Mouse (Mus musculus) forebrain, embryonic 12.5 days (tissue): ENCODE results near the gene Celf2. TPM values are rescaled to one million over a fixed set of nuclear protein-coding genes. Genes with fewer than 3 reads are reported as not detected.

Source experiments
- ATAC-seq: fragments of 200-750 bp; cut with Nextera tagmentation; 2 replicates; pipeline ENCODE4 v1.8.0; 2017; ENCODE audit warnings: moderate TSS enrichment; ENCODE audit not compliant: low FRiP score
- H3K27ac ChIP-seq: fragments of 300-500 bp; sonication (generic); 2 replicates; pipeline ENCODE4 v1.5.1; 2016; ENCODE audit warnings: mild to moderate bottlenecking
- H3K27me3 ChIP-seq: fragments of 300-500 bp; sonication (generic); 2 replicates; pipeline ENCODE4 v1.6.1; 2016; ENCODE audit warnings: mild to moderate bottlenecking
- H3K36me3 ChIP-seq: fragments of 300-500 bp; sonication (generic); replicated peaks from 2 replicates; pipeline ENCODE4 v1.6.1; 2016; ENCODE audit warnings: mild to moderate bottlenecking
- H3K4me1 ChIP-seq: fragments of 300-500 bp; sonication (generic); 2 replicates; pipeline ENCODE4 v1.6.1; 2016
- H3K4me2 ChIP-seq: fragments of 300-500 bp; sonication (generic); 2 replicates; pipeline ENCODE4 v1.6.1; 2016; ENCODE audit warnings: mild to moderate bottlenecking, moderate library complexity
- H3K4me3 ChIP-seq: fragments of 300-500 bp; sonication (generic); replicated peaks from 2 replicates; pipeline ENCODE4 v1.5.1; 2016; ENCODE audit warnings: mild to moderate bottlenecking
- H3K9ac ChIP-seq: fragments of 300-500 bp; sonication (generic); 2 replicates; pipeline ENCODE4 v1.6.1; 2016; ENCODE audit warnings: mild to moderate bottlenecking
- H3K9me3 ChIP-seq: fragments of 300-500 bp; sonication (generic); 2 replicates; pipeline ENCODE4 v1.6.1; 2016
- WGBS: fragments of 180-500 bp; shearing (Covaris S2); methylation state at CpG from one replicate; pipeline ENCODE4 v1.1.7; 2016; 5-methylcytosine and 5-hydroxymethylcytosine counted together
- polyA plus RNA-seq: library from polyadenylated mRNA; unstranded; fragments of >200 nt; fragmentation: Nextera tagmentation; extraction: Ambion mirVana; gene quantifications from 2 replicates; pipeline ENCODE4 v1.2.1, GENCODE M21; 2016

The Celf2 gene
- polyA plus RNA-seq, 1 experiment from 2014 or later: 167 TPM

DNA sequence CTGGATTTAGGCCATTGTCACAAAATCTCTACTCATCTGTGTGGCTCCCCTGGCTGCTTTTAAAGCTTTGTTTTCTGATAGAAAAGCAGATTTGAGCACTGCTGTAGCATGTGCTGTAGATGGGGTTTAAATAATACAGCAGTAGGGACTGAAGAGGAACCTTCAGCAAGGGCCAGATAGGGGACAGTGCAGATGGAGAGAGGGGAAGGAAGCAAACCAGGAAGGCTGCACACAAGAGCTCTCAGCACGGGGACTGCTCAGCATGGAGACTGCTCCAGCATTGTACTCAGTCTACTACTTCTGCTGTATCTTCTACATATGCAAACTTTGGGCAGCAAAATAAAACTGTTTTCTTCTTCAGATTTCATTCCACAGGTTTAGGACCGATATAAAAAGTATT, 687.8 kb downstream of the Celf2 start:
- Histone ChIP-seq H3K27ac (no peak overlapping the region), H3K4me1 (peaks cover 17% of the 10 kb centered on the region), H3K36me3 (no peaks in the 10 kb centered on the region), H3K9me3 (no peaks in the 10 kb centered on the region), H3K4me3 (no peak overlapping the region), H3K9ac (no peak overlapping the region), H3K27me3 (no peaks in the 10 kb centered on the region), H3K4me2 (no peak overlapping the region)
- 66% methylated on average over 2 of the region's 2 CpGs for WGBS
- no peak for ATAC-seq

DNA sequence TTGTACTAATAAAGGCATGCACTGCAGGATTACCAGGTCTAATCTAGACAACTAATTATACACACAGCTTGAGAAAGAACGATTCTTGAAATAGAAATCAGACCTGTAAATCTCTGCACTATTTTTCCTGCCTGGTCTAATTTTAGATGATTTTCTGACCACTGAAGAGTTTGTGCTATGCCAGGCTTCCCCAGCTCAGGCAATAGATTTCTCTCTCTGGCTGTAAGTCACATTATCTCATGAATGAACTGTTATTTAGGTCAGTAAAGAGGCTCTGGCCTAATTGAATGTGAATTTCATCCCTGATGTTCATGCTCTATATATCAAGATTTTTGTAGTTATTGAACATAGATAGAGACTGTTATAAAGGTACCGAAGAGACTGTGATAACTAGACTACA, 694.1 kb downstream of the Celf2 start:
- Histone ChIP-seq H3K9me3 (no peaks in the 10 kb centered on the region), H3K4me1 (peaks cover 10% of the 10 kb centered on the region; the same call in 1 of the 2 replicates), H3K36me3 (no peaks in the 10 kb centered on the region), H3K4me3 (no peak overlapping the region), H3K4me2 (no peak overlapping the region), H3K9ac (no peak overlapping the region), H3K27ac (no peak overlapping the region), H3K27me3 (no peaks in the 10 kb centered on the region)
- ATAC-seq: no peak
- 88% methylated on average over 2 of the region's 2 CpGs for WGBS

DNA sequence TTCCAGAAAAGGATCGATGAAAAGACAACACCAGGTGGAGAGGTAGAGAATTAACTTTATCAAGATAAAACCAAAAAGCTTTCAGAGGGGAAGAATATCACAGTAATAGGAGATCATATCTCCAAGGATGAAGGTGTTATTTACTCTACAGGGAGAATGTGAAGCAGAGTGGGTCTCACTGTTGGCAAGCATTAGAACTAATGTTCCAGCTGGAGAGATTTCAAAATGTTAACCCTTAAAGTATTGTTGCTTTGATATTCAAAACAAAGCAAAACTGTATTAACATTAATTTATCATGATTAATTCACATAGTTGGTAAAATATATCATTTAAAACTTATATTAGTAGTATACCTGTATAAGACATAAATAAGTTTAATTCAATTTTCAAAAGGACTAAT, 700.6 kb downstream of the Celf2 start:
- H3K27me3 ChIP-seq: no peaks in the 10 kb centered on the region
- H3K4me1 ChIP-seq: no peaks in the 10 kb centered on the region
- 89% methylated on average over 1 of the region's 1 CpGs for WGBS
- ATAC-seq: no peak
- H3K4me2 ChIP-seq: no peak overlapping the region
- no peak overlapping the region for H3K9ac ChIP-seq
- no peak overlapping the region for H3K27ac ChIP-seq
- no peaks in the 10 kb centered on the region for H3K9me3 ChIP-seq
- H3K36me3 ChIP-seq: no peaks in the 10 kb centered on the region
- no peak overlapping the region for H3K4me3 ChIP-seq

DNA sequence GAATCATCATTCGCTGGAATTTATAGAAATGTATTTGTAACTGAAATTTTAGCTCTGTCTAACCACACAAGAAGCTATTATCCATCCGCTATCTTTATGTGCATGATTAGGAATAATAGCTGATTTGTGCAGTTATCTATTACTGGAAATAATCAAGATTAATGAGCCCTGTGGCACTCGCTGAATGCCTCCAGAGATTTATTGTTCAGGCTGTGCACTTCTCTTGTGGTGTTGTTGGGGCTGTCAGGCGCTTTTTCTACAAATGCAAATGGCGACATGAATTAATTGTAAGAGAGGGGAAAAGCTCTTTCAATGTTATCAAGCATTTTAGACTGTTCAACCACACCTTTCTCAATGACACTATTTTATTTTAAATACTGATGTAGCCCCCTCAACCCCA, 712.6 kb downstream of the Celf2 start:
- Histone ChIP-seq H3K4me2 (no peak overlapping the region), H3K36me3 (no peaks in the 10 kb centered on the region; the same call in 1 of the 2 replicates), H3K4me1 (peaks cover 19% of the 10 kb centered on the region), H3K9me3 (no peaks in the 10 kb centered on the region), H3K27me3 (no peaks in the 10 kb centered on the region), H3K4me3 (no peak overlapping the region), H3K27ac (0 out of 2 replicates have a peak overlapping the region, but pooled peaks have one; percentile 6), H3K9ac (no peak overlapping the region)
- ATAC-seq: no peak
- 44% methylated on average over 5 of the region's 5 CpGs for WGBS

DNA sequence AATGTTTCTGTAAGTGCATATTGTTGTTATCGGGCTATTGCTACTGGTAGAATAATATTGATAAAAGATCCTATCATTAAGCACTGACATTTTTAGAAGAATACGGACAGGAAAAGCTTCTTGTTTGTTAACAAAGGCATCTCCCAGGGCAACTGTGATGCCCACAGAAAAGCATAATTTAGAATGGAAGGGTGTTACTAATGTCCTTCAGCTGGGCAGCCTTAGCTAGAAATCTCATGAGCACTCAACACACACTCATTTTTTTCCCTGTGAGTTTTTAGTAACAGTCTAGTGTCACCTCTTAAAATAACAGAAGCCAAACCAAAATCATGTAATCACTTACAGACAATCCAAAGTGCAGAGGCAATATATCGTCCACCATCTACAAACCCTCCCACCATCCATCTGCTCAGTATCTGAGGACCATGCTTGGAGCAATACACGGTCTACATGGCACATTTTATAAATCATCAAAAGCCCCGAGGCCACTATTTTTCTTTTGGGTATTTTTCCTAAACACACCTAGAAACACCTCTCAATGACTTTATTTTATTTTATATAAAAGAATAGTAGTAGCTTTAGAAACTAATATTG, 713.3 kb downstream of the Celf2 start:
- H3K9ac ChIP-seq: no peak overlapping the region
- H3K36me3 ChIP-seq: no peaks in the 10 kb centered on the region
- H3K4me1 ChIP-seq: peaks cover 19% of the 10 kb centered on the region
- no peak for ATAC-seq
- H3K4me2 ChIP-seq: no peak overlapping the region
- WGBS: 78% methylated on average over 5 of the region's 5 CpGs
- H3K27ac ChIP-seq: no peak overlapping the region
- H3K27me3 ChIP-seq: no peaks in the 10 kb centered on the region
- no peak overlapping the region for H3K4me3 ChIP-seq
- no peaks in the 10 kb centered on the region for H3K9me3 ChIP-seq

DNA sequence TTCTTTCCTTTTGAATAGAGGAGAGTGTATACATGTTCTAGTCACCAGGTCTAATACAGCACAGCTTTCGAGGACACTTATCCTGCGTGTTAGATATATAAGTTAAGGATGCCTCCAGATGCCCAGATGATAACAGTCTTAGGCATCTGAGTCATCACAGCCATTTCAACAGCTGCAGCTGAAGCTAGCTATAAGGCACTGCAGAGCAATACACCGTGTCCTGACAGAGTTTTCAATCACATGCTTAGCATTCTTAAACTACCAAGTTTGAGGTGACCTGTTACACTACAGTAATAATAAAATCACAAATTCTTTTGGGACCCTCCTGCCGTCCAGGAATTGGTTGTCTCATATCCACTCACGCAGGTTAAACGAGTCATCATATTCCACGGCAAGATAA, 714.5 kb downstream of the Celf2 start:
- WGBS: 75% methylated on average over 7 of the region's 7 CpGs
- no peak overlapping the region for H3K9ac ChIP-seq
- peaks cover 26% of the 10 kb centered on the region for H3K4me1 ChIP-seq
- no peak overlapping the region for H3K4me2 ChIP-seq
- H3K27ac ChIP-seq: no peak overlapping the region
- no peaks in the 10 kb centered on the region for H3K27me3 ChIP-seq
- no peaks in the 10 kb centered on the region for H3K9me3 ChIP-seq
- peak; percentile 41; the same call in 1 of the 2 replicates for ATAC-seq
- H3K36me3 ChIP-seq: no peaks in the 10 kb centered on the region
- H3K4me3 ChIP-seq: no peak overlapping the region

DNA sequence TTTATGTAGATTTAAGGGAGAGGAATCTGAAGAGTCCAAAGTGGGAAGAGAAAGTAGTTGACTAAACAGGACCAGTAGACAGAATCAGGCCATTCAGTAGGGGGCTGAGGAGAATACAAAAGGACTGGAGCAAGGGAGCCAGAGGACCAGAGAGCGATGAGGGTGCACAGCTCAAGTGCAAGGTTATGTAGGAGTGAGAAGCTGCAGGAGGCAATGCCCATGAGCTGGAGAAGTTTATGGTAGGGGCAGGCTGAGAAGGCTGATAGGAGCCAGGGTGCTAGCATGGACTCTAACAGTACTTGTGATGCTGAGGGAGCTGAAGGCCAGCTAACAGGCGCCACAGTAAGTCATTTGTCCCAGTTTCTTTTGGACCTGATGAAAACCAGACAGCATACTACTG, 718.5 kb downstream of the Celf2 start:
- WGBS: 78% methylated on average over 2 of the region's 2 CpGs
- Histone ChIP-seq H3K9me3 (no peaks in the 10 kb centered on the region), H3K4me1 (peaks cover 11% of the 10 kb centered on the region), H3K4me3 (no peak overlapping the region), H3K27ac (no peak overlapping the region), H3K4me2 (no peak overlapping the region), H3K9ac (no peak overlapping the region), H3K27me3 (no peaks in the 10 kb centered on the region), H3K36me3 (no peaks in the 10 kb centered on the region)
- no peak for ATAC-seq

DNA sequence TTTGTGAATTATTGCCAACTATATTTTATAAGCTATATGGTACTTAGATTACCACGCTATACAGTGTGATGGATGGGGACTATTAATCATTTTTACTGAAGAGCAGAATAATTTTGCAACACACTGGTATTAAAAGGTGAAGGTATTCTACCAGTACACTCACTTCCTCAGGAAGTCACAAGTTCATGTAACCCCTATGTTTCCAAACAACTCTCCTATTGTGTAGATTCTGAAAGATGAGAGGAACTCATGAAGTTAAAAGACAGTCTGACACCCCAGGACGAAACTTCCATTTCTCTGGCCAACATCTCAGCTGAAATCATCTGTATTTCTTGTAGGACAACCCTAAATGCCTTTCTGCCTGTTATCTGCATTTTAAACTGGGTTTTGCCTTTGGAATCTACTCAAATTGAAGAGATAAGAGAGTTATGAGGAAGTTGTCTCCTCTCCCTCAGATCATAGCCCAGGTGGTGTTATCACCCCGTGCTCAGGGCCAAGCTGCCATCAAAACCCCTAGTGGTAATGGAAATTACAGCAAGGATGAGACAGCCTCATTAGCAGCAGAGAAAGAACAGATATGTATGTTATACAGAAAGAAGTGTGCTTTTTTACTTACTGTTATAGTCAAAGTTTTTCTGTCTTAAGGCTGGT, 722.7 kb downstream of the Celf2 start:
- WGBS: 84% methylated on average over 3 of the region's 3 CpGs
- no peak for ATAC-seq
- Histone ChIP-seq H3K27me3 (no peaks in the 10 kb centered on the region), H3K4me1 (peaks cover 8% of the 10 kb centered on the region), H3K36me3 (no peaks in the 10 kb centered on the region), H3K9ac (no peak overlapping the region), H3K4me3 (no peak overlapping the region), H3K9me3 (no peaks in the 10 kb centered on the region), H3K27ac (no peak overlapping the region), H3K4me2 (no peak overlapping the region)

DNA sequence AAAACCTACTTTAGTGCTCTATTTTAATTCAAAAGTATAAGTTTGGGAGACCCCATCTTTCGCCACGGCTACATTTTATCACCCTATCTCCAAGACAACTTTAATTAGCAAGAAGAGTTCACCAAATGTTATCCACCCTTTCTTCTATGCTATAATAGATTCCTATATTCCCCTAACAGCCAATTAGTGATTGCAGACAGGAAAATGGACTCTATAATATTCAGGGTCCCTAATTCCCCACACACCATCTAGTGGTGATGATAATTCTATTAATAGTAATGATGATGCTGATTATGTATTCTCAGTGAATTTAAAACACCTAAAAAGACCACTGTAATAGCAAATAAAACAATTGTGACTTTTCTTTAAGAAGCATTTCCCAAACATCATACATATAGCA, 739.1 kb downstream of the Celf2 start:
- no peak for ATAC-seq
- H3K4me1 ChIP-seq: no peaks in the 10 kb centered on the region
- no peak overlapping the region for H3K4me2 ChIP-seq
- WGBS: 69% methylated on average over 2 of the region's 2 CpGs
- no peak overlapping the region for H3K27ac ChIP-seq
- H3K27me3 ChIP-seq: no peaks in the 10 kb centered on the region
- no peaks in the 10 kb centered on the region for H3K36me3 ChIP-seq
- H3K9ac ChIP-seq: no peak overlapping the region
- H3K4me3 ChIP-seq: no peak overlapping the region
- no peaks in the 10 kb centered on the region for H3K9me3 ChIP-seq

DNA sequence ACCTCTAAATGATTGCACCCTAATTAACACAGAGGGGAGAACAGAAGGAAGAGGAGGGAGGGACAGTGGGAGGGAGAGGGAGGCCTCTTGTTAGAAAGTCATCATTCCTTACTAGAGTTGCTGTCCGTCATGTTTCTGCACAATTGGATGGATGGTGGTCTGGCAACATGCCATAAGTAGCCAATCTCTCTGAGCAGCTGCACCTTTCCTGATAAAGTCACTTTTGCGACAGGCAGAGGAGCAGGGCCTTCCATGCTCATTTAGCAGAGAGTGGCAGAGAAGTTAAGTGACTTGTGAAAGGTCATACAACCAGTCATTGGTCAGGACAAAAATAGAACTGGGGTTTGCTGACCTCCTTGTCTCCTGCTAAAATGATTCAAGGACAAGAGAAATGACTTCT, 747.0 kb downstream of the Celf2 start:
- WGBS: 80% methylated on average over 2 of the region's 2 CpGs
- Histone ChIP-seq H3K4me2 (no peak overlapping the region), H3K9me3 (no peaks in the 10 kb centered on the region), H3K27ac (no peak overlapping the region), H3K27me3 (no peaks in the 10 kb centered on the region), H3K36me3 (no peaks in the 10 kb centered on the region; the same call in 1 of the 2 replicates), H3K4me1 (no peaks in the 10 kb centered on the region), H3K9ac (no peak overlapping the region), H3K4me3 (no peak overlapping the region)
- no peak for ATAC-seq

DNA sequence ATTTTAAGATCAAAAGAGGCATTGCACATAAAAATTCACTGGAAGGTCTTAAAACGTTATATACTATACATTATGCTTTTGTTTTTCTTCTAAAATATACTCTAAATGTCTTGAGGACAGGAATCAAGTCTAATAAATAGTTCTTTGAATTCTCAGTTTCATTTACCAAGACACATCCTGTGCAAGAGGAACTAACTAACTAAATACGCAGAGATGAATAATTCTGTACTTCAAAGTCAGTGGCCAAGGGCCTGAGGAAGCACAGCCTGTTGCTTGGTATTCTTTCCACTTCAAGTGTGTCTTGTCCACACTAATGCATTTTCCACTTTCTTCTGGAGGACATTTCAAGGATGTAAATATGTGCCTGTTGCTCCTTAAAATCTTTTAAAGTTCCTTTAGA, 766.2 kb downstream of the Celf2 start:
- H3K27ac ChIP-seq: no peak overlapping the region
- H3K9me3 ChIP-seq: no peaks in the 10 kb centered on the region
- WGBS: 87% methylated on average over 2 of the region's 2 CpGs
- no peak overlapping the region for H3K9ac ChIP-seq
- H3K27me3 ChIP-seq: no peaks in the 10 kb centered on the region
- no peaks in the 10 kb centered on the region for H3K4me1 ChIP-seq
- no peak overlapping the region for H3K4me2 ChIP-seq
- ATAC-seq: no peak
- no peaks in the 10 kb centered on the region for H3K36me3 ChIP-seq
- H3K4me3 ChIP-seq: no peak overlapping the region

DNA sequence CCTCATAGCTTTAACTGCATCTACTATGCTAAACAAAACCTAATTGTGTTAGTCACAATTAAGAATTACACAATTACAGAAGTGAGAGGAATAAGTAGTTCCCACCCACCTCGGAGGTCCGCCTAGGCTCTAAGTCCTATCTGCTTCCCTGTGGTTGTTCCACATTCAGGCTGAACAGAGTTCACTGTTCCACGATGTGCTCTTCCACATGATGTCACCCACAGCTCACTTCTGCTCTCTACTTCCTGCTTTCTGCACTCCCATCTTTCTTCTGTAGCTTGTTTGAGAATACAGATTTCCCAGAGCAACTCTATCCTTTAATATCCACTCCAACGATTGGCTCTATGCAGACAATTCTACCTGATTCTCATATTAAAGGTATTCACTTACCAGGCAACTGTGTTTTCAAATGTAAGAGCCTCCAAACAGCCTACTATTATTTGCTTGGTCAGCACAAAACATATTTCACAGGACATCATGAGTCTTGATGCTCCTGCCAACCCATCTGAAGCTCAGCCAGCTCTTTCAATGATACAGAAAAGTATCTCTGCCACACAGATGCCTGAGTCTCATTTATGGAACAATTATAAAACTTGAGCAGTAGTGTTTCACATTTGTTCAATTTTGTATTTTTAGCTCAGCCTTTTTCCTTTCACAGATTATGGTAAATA, 769.2 kb downstream of the Celf2 start:
- no peaks in the 10 kb centered on the region for H3K36me3 ChIP-seq
- H3K4me2 ChIP-seq: no peak overlapping the region
- no peak overlapping the region for H3K27ac ChIP-seq
- ATAC-seq: no peak
- H3K4me3 ChIP-seq: no peak overlapping the region
- H3K9ac ChIP-seq: no peak overlapping the region
- H3K4me1 ChIP-seq: no peaks in the 10 kb centered on the region
- WGBS: 79% methylated on average over 4 of the region's 4 CpGs
- no peaks in the 10 kb centered on the region for H3K9me3 ChIP-seq
- H3K27me3 ChIP-seq: no peaks in the 10 kb centered on the region

DNA sequence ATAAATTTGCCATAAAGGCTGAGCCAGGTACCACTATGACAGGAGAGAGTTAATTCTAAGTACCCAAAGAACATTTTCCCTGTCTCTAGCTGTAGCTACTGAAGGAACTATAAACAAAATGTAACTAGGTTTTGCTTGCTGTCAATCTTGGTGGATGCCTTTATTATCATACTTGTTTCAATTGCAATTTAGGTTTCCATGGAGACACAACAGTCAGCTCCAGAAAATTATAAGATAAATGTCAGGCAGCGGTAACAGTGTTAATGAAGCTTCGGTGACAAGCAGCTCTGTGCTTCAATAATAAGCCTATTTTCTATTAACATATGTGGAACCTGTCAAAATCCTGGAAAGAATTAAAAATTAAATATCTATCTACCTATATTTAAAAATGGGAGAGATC, 777.3 kb downstream of the Celf2 start:
- H3K4me1 ChIP-seq: peaks cover 12% of the 10 kb centered on the region
- no peak overlapping the region for H3K27ac ChIP-seq
- H3K4me3 ChIP-seq: no peak overlapping the region
- no peaks in the 10 kb centered on the region for H3K9me3 ChIP-seq
- ATAC-seq: no peak
- H3K36me3 ChIP-seq: no peaks in the 10 kb centered on the region
- 64% methylated on average over 2 of the region's 2 CpGs for WGBS
- no peaks in the 10 kb centered on the region for H3K27me3 ChIP-seq
- H3K9ac ChIP-seq: no peak overlapping the region
- no peak overlapping the region for H3K4me2 ChIP-seq
